Mouse (Mus musculus) spleen, adult 18-20 months (tissue): ENCODE measurements around the gene Ntrk1.

Experiments used
- DNase-seq, 2 experiments: peaks; one replicate each; pipeline ENCODE4 v3.0.0; 2022; ENCODE audit warnings: mixed read lengths in 2 of 2

Gene Ntrk1

DNA sequence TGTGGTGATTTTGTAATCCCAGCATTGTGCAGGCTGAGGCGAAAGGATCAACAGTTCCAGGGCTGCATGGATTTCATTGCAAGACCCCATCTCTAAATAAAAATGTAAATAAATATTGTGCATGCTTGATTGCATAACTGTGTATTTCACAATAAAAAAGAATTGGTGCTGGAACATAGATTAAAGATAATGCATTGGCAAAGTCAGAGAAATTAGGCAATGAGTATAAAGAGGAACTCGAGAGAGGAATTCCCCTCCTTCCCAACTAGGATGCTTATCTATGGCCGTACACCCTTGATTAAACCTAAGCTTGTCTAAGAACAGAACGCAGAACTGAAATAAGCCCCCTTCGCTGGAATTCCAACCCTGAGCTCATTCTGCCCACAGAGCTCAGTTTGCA is 9.8 kb downstream of the Ntrk1 start:
- no peak for DNase-seq

DNA sequence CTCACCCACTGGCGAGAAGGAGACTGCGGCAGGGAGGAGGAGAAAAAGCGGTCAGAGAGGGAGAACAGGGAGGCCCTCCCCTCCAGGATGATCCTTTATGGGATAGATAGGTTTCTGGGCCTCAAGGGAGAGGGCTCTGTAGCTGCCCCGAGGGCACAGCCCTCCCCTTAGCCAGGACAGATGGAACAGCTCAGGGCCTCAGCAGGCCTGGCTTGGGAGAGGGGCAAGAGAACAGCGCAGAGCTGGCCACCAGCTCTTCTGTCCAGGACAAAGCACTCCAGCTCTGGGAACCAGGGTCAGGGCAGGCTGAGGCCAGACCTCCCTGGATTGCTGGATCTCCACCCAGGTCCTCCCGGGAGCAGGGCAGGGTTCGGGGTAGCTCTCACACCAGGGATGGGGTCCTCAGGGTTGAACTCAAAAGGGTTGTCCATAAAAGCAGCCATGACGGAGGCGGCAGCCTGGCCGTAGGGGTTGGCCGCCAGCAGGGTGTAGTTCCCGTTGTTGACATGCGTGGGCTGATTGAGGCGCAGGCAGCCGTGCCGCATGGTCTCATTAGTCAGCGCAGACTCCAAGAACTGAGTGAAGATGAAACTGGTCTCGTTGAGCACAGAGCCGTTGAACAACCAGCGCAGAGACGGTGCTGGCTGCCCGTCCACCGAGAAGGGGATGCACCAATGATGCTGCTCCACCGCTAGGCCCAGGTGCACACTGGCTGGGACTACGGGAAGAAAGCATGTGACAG is 11.5 kb downstream of the Ntrk1 start:
- DNase-seq, result no peak

DNA sequence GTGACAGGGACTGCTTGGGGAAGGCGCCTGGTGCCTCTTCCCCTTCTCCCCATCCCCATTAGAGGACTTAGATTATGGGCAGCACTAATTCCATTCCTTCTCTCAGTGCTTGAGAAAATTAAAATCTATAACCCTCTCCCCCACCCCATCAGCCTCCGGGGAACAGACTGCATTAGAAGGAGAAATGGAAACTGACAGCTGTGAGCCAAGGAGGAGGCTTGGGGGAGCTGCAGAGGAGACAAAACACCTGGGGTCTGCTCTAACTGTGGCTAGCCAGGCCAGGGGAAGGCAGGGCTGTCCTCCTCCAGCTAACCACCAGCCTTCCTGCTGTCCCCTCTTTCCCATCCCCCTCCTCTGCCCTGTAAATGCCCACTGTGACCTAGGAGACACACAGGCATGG is 15.9 kb downstream of the Ntrk1 start:
- no peak for DNase-seq

DNA sequence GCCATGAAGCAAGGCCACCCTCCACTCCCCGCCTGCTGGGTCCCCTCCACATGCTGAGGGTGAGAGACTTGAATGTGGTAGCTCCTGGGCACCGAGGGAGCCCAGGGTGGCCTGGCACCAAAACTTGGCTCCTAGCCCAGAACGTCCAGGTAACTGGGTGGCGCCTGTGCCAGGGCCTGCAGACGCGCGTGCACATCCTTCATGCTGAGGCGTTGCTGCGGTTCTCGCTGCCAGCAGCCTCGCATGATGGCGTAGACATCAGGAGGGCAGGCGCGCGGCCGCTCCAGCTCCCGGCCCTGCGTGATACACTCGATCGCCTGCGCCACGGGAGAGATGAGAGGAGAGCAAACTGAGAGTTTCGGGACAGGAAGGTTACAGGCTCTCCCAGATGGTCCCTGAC is 16.7 kb downstream of the Ntrk1 start:
- no peak for DNase-seq

DNA sequence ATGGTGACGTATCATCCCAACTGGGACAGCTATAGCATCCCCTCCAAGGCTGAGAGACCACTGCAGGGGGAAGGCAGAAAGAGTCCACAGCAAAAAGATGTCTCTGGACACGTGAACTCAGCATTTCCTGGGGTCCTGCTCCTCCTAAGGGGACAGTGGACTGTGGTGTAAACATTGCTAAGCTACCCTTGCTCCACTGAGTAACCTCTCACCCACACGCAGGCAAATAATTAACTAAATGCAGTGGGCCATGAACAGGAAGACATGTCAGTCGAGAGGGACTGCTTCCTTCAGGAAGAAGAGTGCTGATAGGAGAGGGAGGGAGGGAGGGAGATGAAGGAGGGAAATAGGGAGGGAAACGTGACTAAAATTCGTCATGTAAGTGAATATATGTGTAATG is 23.9 kb downstream of the Ntrk1 start:
- DNase-seq, result no peak

DNA sequence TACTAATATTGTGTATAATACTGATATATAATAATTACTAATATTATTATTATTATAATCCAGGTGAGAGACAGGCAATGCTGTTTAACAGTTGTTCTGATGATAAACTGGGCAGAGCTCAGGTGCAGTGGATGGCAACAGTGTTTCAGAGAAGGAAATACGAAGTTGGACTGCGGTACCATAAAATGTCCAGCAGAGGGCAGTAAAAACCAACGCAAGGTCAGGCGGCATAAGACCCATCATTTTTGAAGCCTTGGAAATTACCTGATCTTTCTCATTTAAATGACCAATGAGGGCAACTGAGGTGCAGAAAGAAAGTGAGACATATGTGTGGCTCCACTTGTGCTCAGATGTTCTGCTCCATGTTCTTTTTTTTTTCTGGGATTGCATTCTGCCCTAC is 24.7 kb downstream of the Ntrk1 start:
- peak in 1 of 2 experiments; percentile 37 for DNase-seq

DNA sequence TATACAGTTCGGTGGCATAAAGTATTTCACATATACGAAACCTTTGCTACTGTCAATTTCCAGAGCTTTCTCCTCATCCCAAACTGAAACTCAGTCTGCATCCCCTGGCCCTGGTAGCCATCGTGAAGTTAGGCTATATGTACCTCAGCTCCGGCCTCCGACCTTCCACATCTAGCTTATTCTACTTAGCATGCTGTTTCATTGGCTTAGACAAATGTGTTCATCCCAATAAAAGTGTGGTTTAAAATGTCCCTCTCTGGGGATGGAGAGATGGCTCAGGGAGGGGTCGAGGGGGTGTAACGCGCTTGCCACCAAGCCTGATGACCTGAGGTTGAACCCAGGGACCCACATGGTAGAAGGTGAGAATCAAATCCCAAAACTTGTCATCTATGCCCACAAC is 25.5 kb downstream of the Ntrk1 start:
- no peak for DNase-seq

DNA sequence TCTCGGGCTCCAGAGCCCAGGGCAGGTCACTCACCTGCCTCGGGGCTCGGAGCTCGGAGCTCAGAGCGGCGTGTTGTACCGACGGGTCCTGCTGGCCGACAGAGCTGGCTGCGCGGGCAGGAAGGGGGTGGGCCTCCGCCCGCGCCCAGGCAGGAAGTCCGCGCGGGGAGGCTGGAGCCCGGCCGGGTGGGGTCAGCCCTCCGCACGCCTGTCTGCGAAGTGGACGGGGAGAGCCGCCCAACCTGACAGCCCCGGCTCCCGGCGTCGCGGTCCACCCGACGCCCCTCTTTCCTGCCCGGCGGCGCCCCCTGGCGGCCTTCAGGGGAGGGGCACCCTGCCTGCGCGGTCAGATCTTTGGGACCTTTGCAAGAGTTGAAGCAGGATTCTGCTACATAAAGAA is 26.1 kb downstream of the Ntrk1 start:
- DNase-seq, result peak; percentile 72 to 83

DNA sequence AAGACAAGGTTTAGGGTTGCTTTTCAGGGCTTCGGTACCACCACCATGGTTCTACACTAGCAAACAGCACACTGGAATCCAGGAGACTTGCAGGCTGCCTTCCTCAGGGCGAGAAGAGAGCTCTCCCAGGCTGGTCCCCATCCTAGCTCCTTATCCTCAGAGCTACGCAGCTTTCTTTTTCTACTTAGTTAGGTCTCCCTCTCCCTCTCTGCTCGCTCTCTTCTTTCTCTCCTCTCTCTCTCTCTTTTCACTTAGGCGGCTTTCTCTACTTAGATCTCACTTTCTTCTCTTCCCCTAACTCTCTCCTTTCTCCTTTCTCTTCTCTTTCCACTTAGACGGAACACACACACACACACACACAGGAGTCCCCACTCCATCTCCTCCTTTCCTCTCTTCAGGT is 26.5 kb downstream of the Ntrk1 start:
- peak in 1 of 2 experiments; percentile 15 for DNase-seq

DNA sequence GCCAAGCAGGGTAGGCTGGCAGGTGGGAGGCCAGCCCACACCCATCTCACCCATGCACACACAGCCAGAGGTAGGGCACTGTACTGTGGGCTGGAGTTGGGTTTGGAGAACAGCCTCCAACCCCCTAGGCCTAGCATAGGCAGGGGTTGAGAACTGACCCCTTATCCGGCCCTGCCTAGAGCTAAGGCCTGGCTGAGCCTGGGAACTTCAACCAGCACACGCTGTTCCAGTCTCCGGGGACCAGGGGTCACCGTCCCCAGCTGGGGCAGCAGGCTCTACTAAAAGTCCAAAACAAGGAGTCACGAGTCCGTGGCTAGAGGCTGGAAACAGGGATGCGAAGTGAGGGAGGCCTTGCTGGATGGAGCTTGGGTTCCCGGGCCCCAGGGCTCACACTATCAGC is 27.2 kb downstream of the Ntrk1 start:
- peak in 1 of 2 experiments; percentile 5 for DNase-seq

DNA sequence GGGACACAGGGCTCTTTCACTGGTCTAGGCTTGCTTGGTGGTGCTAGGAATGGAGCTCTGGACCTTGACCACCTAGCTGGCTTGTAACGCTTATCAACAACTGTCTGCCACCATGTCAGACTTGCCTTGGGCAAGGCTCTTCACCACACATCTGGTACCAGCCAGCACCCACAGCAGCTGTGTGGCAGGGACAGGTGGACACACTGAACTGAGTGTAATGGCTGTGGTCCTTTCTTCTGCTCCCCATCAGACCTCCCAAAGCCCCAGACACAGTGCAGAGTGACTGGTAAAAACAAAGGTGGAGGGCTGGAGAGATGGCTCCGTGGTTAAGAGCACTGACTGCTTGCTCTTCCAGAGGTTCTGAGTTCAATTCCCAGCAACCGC is 28.7 kb downstream of the Ntrk1 start:
- no peak for DNase-seq

DNA sequence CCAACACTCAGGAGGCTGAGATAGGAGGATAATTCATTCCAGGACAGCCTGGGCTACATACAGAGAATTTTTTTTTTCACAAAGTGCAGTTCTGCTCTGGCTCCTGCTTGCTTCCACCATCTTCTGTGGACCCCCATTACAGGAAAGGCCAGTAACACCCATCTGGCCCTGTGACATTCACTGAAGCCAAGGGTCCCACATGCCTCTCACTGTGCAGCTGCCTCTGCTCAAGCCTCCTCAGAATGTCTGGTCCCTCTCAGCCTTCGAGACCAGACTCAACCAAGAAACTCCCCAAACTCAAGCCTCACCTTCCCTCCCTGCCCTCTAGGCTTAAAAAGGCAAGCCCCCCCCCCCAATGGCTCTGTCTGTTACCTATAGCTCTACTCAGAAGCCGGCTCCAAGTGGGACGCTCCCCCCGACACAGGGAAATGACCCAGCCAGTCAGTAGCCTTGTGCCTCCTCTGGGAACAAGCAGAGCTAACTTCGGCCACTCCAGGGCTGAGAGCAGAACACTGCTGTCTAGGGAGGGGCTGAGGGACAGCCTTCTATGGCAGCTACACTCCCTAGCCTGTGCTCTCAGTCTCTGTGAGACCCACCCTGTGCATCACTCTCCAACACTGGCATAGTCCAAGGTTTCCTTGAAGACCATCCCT is 29.2 kb downstream of the Ntrk1 start:
- no peak for DNase-seq

DNA sequence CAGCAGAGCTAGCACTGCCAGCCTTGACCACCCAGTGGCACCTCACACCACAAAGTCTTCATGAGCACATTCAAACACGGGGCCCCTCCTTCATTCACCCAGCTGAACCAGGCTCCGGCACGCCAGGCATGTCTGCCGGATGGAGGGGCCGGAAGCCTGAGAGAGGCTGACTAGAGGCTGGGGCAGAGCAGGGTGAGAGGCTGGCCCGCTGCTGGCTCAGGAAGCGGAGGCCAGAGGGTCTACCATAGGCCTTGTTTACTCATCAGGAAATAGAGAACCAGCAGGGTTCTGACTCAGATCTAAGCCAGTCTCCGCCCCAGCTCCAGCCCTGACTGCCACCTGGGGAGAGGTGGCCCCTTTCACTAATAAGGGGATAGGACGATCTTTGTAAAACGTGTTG is 29.9 kb downstream of the Ntrk1 start:
- peak; percentile 65 to 67 for DNase-seq

DNA sequence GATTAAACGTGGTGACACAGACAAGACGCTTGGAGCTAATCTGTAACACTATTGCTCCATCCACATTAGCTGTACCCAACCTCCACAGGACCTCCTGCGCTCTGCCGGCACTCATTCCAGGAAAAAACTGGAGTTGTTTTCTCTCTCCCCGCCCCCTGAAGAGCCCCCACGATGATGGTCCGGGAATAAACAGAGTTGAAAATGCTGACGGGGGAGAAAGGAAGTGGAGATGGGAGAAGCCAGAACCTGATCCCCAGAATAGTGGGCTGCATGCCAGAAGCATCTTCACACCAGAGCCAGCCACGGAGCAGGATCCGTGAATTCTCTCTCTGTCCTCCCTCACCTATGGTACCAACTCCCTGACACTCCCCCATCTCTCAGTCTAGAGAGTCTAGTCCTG is 30.5 kb downstream of the Ntrk1 start:
- DNase-seq, result peak in 1 of 2 experiments; percentile 9

DNA sequence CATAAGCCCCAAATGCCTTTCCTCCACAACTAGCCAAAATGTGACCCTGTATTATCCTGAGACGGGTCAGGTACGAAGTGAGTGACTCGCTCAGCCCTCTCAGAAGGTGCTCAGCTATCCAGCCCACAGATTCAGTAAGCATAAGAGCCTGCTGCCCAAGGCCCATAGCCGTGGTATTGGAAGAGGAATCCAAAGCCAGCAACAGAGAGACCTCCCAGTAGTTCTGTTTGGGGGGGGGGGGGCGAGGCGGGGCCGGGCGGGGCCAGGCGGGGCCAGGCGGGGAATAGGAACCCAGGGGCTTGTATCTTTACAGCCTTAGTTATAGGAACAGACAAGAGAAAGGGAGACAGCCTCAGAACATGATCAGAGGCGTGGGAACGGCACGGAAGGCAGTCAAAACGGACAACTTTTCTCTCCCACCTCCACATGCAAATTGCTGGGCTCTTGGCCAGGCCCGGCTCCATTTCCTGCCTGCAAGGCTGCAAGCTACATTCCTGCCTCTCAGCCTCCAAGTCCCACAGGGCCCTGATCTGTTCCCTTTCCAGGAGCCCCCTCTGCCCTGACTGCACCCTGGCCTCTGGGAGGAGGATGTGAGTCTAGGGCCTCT is 31.2 kb downstream of the Ntrk1 start:
- peak; percentile 27 to 38 for DNase-seq

DNA sequence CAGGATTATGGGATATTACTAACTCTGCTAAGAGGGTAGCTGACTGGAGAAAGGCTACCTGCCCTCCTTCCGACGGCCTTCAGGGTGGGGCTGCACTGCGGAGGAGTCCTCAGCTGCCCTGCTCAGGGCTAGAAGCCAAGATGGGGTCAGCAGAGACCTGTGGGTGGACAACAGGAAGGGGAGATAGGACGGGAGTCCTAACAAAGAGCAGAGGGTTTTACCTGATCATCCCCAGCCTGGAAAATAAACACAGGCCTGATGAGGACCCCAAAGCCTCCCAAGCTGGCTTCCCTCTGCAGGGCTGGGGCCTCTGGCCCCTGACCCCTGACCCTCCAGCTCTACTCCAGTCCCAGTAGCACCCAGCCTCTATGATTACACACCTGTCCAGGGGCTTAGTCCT is 31.8 kb downstream of the Ntrk1 start:
- DNase-seq, result no peak

DNA sequence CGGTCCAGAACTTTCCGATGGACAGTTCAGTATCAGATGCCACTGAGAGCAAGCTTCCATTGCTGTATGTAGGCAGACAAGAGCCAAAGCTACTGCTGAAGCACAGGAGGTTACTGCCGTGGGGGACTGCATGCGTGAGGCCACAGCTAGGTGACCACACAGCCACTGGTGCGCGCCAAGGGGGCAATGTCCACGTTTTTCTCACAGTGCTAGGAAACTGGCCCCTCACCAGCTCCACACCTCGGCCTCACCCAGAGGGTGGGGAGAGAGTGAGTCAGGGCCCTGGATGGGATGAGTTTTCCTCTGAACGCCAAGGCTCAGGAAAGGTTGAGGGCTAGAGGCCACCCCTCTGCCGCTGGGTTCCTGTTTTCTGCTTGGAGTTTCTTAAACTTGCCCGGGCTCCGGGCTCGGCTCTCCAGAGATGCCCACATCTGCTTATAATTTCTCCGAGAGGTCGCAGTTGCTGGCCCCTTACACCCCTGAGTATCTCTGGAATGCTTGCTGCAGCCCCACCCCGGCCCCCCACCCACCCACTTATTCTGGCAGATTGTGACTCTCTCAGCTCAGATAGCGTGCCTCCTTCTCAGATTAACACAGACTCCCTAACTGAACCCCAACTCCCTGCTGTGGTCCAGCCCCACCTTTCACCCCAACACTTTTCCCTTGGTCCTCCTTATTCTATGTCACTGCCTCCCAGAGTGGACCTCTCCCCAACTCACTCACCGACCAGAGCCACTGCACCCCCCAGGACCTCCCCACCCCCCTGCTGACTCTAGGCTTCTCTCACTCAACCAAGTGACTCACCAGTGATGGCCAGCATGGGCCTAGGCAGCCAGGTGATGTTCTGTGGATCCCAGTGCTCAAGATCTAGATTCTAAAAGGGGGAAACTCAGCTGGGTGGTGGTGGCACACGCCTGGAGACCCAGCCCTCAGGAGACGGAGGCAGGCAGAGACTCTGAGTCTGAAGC is 33.3 kb downstream of the Ntrk1 start:
- DNase-seq, result no peak

DNA sequence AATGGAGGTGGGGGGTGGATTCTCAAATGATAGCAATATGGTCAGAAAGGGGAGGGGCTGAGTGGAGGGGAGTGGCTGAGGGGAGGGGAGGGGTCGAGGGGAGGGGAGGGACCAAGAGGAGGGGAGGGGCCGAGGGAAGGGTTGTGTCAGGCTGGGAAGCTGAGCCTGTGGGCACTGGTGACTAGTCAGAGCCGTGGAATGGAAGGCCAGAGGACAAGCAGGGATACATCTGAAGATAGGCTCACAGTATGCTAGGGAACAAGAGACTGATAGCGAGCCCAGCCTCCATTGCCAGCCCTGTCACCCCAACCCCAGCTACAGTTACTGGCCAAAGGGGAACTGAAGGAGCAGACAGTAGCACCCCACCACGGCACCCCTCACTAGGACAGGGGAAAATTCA is 36.3 kb downstream of the Ntrk1 start:
- DNase-seq, result no peak

DNA sequence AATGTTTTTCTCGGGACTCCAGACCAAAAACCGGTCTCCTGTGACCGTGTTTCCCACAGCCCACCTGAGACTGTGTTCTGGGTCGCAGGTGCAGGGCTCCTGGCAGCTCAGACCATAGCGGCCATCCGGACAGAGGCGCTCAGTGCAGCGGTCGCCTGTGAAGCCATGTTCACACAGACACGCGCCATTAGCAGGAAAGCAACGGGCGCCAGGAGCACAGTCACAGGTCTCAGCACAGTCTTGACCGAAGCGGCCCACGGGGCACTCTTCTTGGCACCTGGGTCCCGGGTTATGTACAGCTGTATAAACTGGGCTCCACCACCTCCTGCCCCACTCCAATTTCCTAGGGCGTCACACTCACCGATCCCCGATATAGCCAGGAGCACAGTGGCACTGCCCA is 38.5 kb downstream of the Ntrk1 start:
- DNase-seq, result no peak

DNA sequence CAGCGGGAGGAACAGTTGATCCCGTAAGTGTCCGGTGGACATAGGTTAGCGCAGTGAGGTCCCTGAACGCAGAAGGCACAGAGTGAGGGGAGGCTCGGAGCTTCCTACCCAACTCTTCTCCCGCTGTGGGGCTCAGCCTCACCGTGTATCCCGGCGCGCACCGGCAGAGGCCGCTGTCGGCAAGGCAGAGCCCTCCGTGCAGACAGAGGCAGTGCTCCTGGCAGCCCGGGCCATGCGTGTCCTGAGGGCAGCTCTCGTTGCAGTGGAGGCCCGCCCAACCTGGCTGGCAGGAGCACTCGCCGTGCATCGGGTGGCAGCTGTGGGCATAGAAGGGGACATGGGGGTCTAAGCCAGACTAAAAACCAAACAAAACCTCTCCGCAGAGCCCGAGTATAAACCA is 39.0 kb downstream of the Ntrk1 start:
- peak; percentile 66 to 88 for DNase-seq

DNA sequence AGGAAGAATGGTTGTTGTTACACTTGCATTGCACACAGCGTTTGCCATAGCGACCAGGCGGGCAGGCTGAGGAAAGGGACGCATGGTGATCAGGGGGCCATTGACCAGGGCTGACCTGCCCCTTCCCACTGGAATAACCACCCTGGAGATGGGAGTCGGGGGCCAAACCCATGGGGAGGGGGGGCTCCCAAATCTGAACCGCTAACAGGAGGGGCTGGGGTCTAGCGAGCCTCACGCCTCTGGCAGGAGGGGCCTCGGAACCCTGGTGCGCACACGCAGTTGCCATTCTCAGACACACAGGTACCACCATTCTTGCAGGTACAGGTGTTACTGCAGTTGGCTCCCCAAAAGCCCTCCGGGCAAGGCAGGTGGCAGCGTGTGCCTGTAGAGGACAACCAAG is 41.1 kb downstream of the Ntrk1 start:
- no peak for DNase-seq

DNA sequence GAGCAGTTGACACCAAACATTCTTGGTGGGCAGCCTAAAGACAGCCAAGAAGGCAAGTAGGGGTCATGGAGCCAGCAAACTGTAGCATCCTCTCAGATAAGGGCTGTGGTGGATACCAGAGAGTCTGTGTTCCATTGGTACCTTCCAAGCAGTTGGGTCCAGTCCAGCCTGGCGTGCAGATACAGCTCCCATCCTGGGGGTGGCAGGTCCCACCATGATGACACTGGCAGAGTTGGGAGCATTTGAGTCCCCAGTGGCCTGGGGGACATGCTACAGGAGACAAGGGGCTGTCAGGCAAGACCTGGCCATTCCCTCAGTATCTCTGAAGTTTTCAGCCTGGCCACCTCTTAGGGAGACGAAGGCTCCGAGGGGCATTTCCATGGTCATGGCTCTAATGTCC is 42.4 kb downstream of the Ntrk1 start:
- no peak for DNase-seq

DNA sequence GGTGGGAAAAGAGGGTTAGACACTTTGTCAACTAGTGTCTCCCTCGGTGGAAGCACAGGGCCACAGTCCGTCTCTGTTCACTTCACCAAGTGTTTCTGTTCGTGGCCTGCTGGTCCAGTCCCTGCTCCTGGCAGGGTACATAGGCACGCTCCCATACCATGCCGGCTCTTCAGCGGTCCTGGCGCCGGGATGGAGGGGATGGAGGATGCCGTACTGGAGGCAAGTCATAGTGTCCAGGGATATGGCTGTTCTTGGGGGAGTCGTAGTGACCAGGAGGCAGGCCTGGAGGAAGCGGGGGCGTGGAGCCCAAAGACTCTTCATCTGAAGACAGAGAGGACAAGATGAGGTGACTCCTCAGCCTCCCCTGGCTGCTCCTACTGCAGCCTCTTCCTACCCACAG is 45.0 kb downstream of the Ntrk1 start:
- no peak for DNase-seq
